Mouse (Mus musculus) spleen, embryonic (tissue): Measurements from ENCODE around the gene Klhdc8b.

Source experiments
- CTCF ChIA-PET: fragments of 350-600 bp; sonication (Branson Sonifier 250); formaldehyde crosslinking; loops from one replicate; lab custom pipeline; 2022; lab: Charles Lee

Klhdc8b gene

GRCm38 (mm10) chr9:108481520-108482210, 20.3 kb upstream of the Klhdc8b start:
- CTCF ChIA-PET = no interaction called here

- CTCF ChIA-PET = no interaction called here
Measured at GRCm38 (mm10) chr9:108480813-108481519, 19.6 kb upstream of the Klhdc8b start.

- CTCF ChIA-PET = no interaction called here
Measured at GRCm38 (mm10) chr9:108479721-108480351, 18.5 kb upstream of the Klhdc8b start, which contains the start of gene Lamb2. Gene Lamb2 (plus strand): TSS chr9:108479736.

DNA sequence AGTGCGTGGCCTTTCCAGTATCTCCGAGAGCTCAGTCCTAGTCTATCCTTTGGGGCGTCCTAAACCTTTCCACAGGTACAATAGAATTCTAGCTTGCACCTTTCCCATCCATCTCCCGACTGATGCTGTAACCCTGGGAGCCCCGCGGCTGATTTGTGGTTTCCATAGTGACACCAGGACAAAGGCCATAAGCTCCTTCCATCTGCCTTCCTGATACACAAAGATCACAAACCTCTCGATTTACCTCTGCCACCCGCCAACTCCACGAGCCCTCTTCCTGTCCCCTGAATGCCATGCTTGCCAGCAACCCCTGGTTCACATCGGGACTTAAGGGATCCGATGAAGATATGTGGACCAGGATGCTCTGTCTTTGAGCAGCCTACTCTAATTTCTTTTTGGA, 17.9 kb upstream of the Klhdc8b start:
- CTCF ChIA-PET = no interaction called here

DNA sequence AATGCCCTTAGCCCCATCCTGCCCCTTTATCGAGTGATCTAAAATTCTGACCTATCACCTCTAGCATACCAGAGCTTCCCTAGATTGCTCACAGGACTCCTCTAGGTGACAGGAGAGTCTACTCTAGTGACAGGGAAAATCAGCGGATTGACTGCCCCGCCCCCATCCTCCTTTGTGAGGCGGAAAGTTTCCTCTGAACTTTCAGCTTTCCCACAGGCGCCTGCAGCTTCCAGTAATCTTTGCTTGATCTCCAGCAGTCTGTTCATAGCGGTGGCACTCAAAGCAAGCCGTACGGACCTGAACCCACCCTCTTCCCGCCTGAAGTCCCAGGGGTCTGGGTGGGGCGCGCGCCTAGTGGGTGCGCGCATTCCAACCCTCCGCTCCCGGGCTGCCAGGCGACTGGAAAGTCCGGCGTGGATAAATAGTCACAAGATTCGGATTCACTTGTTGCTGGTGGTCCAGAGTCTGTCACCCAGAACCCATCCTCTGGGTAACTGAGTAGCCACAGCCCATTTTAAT, 17.3 kb upstream of the Klhdc8b start:
- CTCF ChIA-PET = no interaction called here

- CTCF ChIA-PET = no interaction called here
Measured at GRCm38 (mm10) chr9:108474528-108474927, 13.1 kb upstream of the Klhdc8b start.

GRCm38 (mm10) chr9:108469845-108470244, 8.5 kb upstream of the Klhdc8b start:
- CTCF ChIA-PET = no interaction called here

DNA sequence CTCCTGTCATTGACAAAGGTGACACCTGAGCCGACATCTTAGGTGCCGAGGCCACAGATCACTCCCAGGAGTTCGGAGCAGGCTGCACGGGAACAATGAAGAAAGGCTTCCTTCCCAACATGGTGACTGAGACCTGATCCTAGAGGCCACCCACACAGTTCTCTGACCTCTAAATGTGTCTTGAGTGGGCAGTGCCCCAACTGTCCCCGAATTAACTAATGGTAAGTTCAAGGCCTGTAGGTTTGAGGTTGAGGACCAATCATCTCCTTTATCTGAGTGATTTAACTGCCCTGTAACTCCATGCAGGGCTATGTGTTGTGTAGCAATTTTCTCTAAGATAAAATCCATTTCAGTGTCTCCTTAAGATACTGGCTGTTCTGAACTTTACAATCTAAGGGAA, 8.0 kb upstream of the Klhdc8b start:
- CTCF ChIA-PET = no interaction called here

- CTCF ChIA-PET = interaction anchor here (0.6 kb wide), 1 partner anchor 82 kb away, joined by 4 read pairs; no protein-coding TSS in a partner anchor
Measured at GRCm38 (mm10) chr9:108466219-108466618, 4.8 kb upstream of the Klhdc8b start.

DNA sequence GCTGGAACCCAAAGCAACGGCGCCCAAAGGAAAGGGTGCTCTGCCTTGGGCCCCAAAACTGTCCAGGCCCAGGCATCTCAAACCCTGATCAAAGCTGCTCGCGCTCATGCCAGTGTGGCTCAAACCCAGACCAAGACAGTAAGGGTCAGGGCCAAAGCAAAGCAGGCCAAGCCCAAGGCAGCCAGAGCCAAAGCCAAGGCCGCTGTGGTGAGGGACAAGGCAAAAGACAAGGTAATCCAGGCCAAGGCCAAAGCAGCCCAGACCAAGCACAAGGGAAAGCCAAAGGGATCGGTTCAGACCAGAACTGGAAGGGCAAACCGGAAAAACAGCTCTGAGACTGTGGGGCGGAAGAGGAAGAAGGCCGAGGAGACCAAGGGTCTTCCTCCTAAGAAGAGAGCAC, 2.3 kb upstream of the Klhdc8b start:
- CTCF ChIA-PET = no interaction called here

- CTCF ChIA-PET = no interaction called here
Measured at GRCm38 (mm10) chr9:108462192-108462591, 811 bp upstream of the Klhdc8b start.

DNA sequence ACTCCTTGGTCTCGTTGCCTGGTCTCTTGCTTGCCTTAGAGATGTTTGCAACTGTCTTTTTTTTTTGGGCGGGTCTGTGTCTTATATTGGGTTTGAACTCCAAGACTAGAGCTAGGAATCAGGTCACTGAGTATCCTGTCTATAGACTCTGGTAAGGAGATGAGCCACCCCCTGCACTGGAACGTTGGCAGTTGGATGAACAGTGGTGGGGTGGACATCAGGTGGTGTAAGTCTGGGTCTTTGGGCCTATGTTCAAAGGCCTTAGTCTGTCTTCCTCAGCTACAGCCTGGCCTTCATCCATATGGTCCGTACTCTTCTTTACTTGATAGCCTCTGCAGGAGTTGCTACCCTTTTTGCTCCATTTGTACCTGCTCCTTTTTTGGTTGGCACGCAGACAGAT, 294 bp upstream of the Klhdc8b start:
- CTCF ChIA-PET = interaction anchor here (0.6 kb wide), 1 partner anchor 93 kb away, joined by 11 read pairs; no protein-coding TSS in a partner anchor

DNA sequence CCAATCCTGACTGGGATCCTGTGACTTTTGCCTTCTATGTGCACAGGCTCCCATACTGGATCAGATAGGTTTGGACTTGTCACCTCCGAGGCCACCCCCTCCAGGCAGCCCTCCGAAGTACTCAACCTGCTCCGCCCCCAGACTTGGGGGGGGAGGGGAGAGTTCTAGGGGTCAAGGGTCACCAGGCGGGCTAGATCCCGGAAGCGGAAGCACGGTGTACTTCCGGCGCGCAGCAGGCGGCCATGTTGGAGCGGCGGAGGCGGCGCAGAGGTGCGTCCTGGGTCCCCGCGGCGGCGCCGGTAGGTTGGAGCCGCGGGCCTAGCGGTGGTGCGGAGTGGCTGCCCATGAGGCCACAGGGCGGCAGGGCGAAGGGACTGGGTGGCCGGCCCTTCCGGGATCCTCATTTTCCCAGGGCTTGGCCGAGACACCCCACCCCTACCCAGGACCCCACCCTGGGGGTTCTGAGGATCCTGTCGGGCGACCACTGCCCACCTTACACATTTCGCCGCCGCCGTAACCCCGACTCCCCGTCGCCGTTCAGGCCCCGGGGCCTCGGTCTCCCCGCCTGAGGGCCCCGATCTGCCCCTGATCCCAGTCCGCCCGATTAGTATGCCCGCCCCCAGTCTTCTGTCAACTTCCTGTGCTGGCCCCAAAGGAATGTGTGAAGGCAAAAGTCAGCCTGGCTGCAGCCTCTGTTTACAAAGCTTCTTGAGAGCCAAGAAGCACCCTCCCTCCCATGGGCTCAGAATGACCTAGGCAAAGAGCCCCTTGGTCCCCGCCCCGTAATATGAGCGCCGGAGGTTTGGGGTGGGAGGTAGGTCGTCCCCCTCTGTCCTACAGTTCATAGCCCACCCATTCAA, 832 bp downstream of the Klhdc8b start, which contains the start of gene Ccdc71:
TSS of gene Ccdc71 (plus strand) at position 209 of the 860 bp plus-strand sequence.
- CTCF ChIA-PET = interaction anchor here (0.6 kb wide), 1 partner anchor 92 kb away, joined by 11 read pairs; no protein-coding TSS in a partner anchor

- CTCF ChIA-PET = no interaction called here
Measured at GRCm38 (mm10) chr9:108459939-108460318, 1.5 kb downstream of the Klhdc8b start.

- CTCF ChIA-PET = no interaction called here
Measured at GRCm38 (mm10) chr9:108456953-108457352, 4.4 kb downstream of the Klhdc8b start.

DNA sequence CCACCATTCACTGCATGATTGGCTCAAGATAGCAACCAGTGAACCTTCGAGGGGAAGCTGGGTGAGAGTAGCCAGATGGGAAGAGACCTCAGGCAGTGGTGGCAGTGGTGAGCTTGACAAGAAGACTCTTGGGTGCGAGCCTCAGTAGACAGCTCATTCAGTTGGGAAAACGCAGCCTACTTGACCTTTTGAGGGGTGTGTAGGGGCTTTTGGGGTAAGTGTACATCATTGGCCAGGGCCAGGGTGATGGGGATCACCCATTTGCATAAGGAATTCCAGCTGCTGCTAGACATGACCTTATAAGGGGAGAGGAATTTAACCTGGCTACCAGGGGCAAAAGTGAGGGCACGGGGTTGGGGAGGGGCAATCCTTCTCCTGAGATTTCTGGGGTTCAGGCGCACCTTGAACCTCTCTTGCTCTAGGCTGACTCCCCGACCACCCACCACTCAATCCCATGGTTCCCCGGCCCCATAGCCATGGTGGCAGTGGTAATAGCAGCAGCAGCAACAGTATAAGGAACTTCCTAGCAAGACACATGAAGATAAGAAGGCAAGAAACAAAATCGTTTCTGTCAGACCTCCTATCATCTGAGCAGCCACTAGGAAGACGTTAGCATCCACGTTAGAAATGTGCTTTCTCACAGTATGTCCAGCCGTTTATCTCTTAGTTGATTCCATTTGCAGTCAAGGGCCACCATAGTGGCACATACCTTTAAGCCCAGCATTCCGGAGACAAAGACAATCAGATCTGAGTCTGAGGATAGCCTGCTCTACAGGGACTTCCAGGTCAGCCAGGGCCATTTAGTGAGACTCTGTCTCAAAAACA, 5.4 kb downstream of the Klhdc8b start:
- CTCF ChIA-PET = no interaction called here

- CTCF ChIA-PET = interaction anchor here (0.6 kb wide), 1 partner anchor 63 kb away, joined by 4 read pairs; no protein-coding TSS in a partner anchor
Measured at GRCm38 (mm10) chr9:108454429-108454828, 7.0 kb downstream of the Klhdc8b start.

- CTCF ChIA-PET = no interaction called here
Measured at GRCm38 (mm10) chr9:108453458-108453857, 7.9 kb downstream of the Klhdc8b start.

GRCm38 (mm10) chr9:108452911-108453310, 8.5 kb downstream of the Klhdc8b start:
- CTCF ChIA-PET = no interaction called here

GRCm38 (mm10) chr9:108452291-108452906, 9.0 kb downstream of the Klhdc8b start:
- CTCF ChIA-PET = interaction anchor here (0.6 kb wide), 1 partner anchor 49 kb away, joined by 6 read pairs; no protein-coding TSS in a partner anchor
